Mouse (Mus musculus): ENCODE measurements at regions not wholly inside any gene's neighbourhood (a gene's known extent, or its start where the extent isn't known, plus 50 kb on each side); places are given as distances from the start of the nearest gene placed in this dataset.
"Not testable (repeated sequence)": the region's sequence is repeated elsewhere in the genome, so short reads cannot be mapped to it uniquely, and the experiment has no call there.

- H3K27ac ChIP-seq = no peak overlapping the region
- no peak overlapping the region for H3K9ac ChIP-seq
- ATAC-seq (ENCODE audit: low FRiP score) = no peak
- H3K4me3 ChIP-seq = no peak overlapping the region
- H3K4me1 ChIP-seq = no peaks in the 10 kb centered on the region
- no peaks in the 10 kb centered on the region for H3K36me3 ChIP-seq
- WGBS = 90% methylated on average over 8 of the region's 8 CpGs
- no peaks in the 10 kb centered on the region for H3K27me3 ChIP-seq
- peaks cover 7% of the 10 kb centered on the region; the same call in 1 of the 2 replicates for H3K9me3 ChIP-seq (replicated peaks)
- H3K4me2 ChIP-seq (replicated peaks) = no peak overlapping the region
Measured at GRCm38 (mm10) chr13:98438206-98438605, 53.6 kb downstream of the Gm10320 start.

GRCm38 (mm10) chr13:98436961-98437360, 54.8 kb downstream of the Gm10320 start:
- H3K36me3 ChIP-seq = no peaks in the 10 kb centered on the region
- H3K4me2 ChIP-seq (replicated peaks) = no peak overlapping the region
- no peaks in the 10 kb centered on the region for H3K27me3 ChIP-seq
- H3K9me3 ChIP-seq (replicated peaks) = no peaks in the 10 kb centered on the region
- H3K4me3 ChIP-seq = no peak overlapping the region
- no peak overlapping the region for H3K9ac ChIP-seq
- no peaks in the 10 kb centered on the region for H3K4me1 ChIP-seq
- ATAC-seq (ENCODE audit: low FRiP score) = no peak
- 72% methylated on average over 8 of the region's 8 CpGs for WGBS
- no peak overlapping the region for H3K27ac ChIP-seq

GRCm38 (mm10) chr13:98435245-98435975, 56.4 kb downstream of the Gm10320 start:
- no peak overlapping the region for H3K27ac ChIP-seq
- peaks cover 11% of the 10 kb centered on the region for H3K27me3 ChIP-seq
- H3K9me3 ChIP-seq (replicated peaks) = no peaks in the 10 kb centered on the region
- no peak overlapping the region for H3K4me2 ChIP-seq (replicated peaks)
- 89% methylated on average over 8 of the region's 8 CpGs for WGBS
- H3K9ac ChIP-seq = no peak overlapping the region
- H3K36me3 ChIP-seq = no peaks in the 10 kb centered on the region
- ATAC-seq (ENCODE audit: low FRiP score) = no peak
- H3K4me1 ChIP-seq = no peaks in the 10 kb centered on the region
- no peak overlapping the region for H3K4me3 ChIP-seq

GRCm38 (mm10) chr13:98429851-98430250, 62.0 kb downstream of the Gm10320 start:
- H3K36me3 ChIP-seq = no peaks in the 10 kb centered on the region
- 24% methylated on average over 21 of the region's 21 CpGs for WGBS
- peak overlapping the region; percentile 32 for H3K4me2 ChIP-seq (replicated peaks)
- H3K4me1 ChIP-seq = peaks cover 7% of the 10 kb centered on the region; the same call in 1 of the 2 replicates
- no peak overlapping the region for H3K4me3 ChIP-seq
- peaks cover 34% of the 10 kb centered on the region for H3K27me3 ChIP-seq
- H3K9me3 ChIP-seq (replicated peaks) = no peaks in the 10 kb centered on the region
- no peak overlapping the region for H3K27ac ChIP-seq
- no peak for ATAC-seq (ENCODE audit: low FRiP score)
- H3K9ac ChIP-seq = no peak overlapping the region

- H3K36me3 ChIP-seq; ATAC-seq (ENCODE audit: low FRiP score); H3K4me1 ChIP-seq; H3K27ac ChIP-seq; H3K9ac ChIP-seq; H3K9me3 ChIP-seq (replicated peaks); H3K4me3 ChIP-seq: not testable (repeated sequence)
- Histone ChIP-seq H3K27me3 (peaks cover 34% of the 10 kb centered on the region), H3K4me2 (replicated peaks) (peak overlapping the region; percentile 41)
- 11% methylated on average over 16 of the region's 16 CpGs for WGBS
Measured at GRCm38 (mm10) chr13:98427660-98428059, 64.1 kb downstream of the Gm10320 start.

- Histone ChIP-seq H3K9ac (no peak overlapping the region), H3K36me3 (no peaks in the 10 kb centered on the region), H3K4me3 (no peak overlapping the region), H3K27me3 (peaks cover 18% of the 10 kb centered on the region), H3K9me3 (replicated peaks) (no peaks in the 10 kb centered on the region), H3K4me1 (peaks cover 4% of the 10 kb centered on the region; the same call in 1 of the 2 replicates), H3K27ac (no peak overlapping the region), H3K4me2 (replicated peaks) (no peak overlapping the region)
- WGBS = 89% methylated on average over 7 of the region's 7 CpGs
- ATAC-seq (ENCODE audit: low FRiP score) = no peak
Measured at GRCm38 (mm10) chr13:98425026-98425425, 66.8 kb downstream of the Gm10320 start.

- 89% methylated on average over 12 of the region's 12 CpGs for WGBS
- Histone ChIP-seq H3K9ac (no peak overlapping the region), H3K4me2 (replicated peaks) (no peak overlapping the region), H3K27ac (no peak overlapping the region), H3K27me3 (peaks cover 10% of the 10 kb centered on the region), H3K4me1 (no peaks in the 10 kb centered on the region), H3K36me3 (no peaks in the 10 kb centered on the region), H3K4me3 (no peak overlapping the region), H3K9me3 (replicated peaks) (no peaks in the 10 kb centered on the region)
- ATAC-seq (ENCODE audit: low FRiP score) = no peak
Measured at GRCm38 (mm10) chr13:98424000-98424399, 67.8 kb downstream of the Gm10320 start.

GRCm38 (mm10) chr13:98420419-98421043, 66.5 kb downstream of the Foxd1 start:
- ATAC-seq (ENCODE audit: low FRiP score) = no peak
- no peak overlapping the region for H3K27ac ChIP-seq

GRCm38 (mm10) chr13:98417736-98418135, 63.7 kb downstream of the Foxd1 start:
- no peak overlapping the region for H3K9ac ChIP-seq
- H3K27me3 ChIP-seq = no peaks in the 10 kb centered on the region
- no peak for ATAC-seq (ENCODE audit: low FRiP score)
- 89% methylated on average over 4 of the region's 4 CpGs for WGBS
- no peaks in the 10 kb centered on the region for H3K9me3 ChIP-seq (replicated peaks)
- H3K4me3 ChIP-seq = no peak overlapping the region
- no peak overlapping the region for H3K4me2 ChIP-seq (replicated peaks)
- H3K27ac ChIP-seq = no peak overlapping the region
- no peaks in the 10 kb centered on the region for H3K36me3 ChIP-seq
- H3K4me1 ChIP-seq = no peaks in the 10 kb centered on the region

More at GRCm38 (mm10) chr13:98420419-98421043, 66.5 kb downstream of the Foxd1 start:
- H3K27me3 ChIP-seq = no peaks in the 10 kb centered on the region
- no peak overlapping the region for H3K9ac ChIP-seq
- H3K4me1 ChIP-seq = no peaks in the 10 kb centered on the region
- no peaks in the 10 kb centered on the region for H3K9me3 ChIP-seq (replicated peaks)
- no peaks in the 10 kb centered on the region for H3K36me3 ChIP-seq
- no peak overlapping the region for H3K4me2 ChIP-seq (replicated peaks)
- WGBS = 81% methylated on average over 15 of the region's 15 CpGs
- no peak overlapping the region for H3K4me3 ChIP-seq

- Histone ChIP-seq H3K27ac (no peak overlapping the region), H3K4me2 (replicated peaks) (no peak overlapping the region), H3K9ac (no peak overlapping the region), H3K4me1 (no peaks in the 10 kb centered on the region), H3K27me3 (no peaks in the 10 kb centered on the region), H3K4me3 (no peak overlapping the region), H3K36me3 (no peaks in the 10 kb centered on the region), H3K9me3 (replicated peaks) (no peaks in the 10 kb centered on the region)
- ATAC-seq (ENCODE audit: low FRiP score) = no peak
- 93% methylated on average over 6 of the region's 6 CpGs for WGBS
Measured at GRCm38 (mm10) chr13:98416457-98416856, 62.4 kb downstream of the Foxd1 start.

- no peak overlapping the region for H3K4me2 ChIP-seq (replicated peaks)
- no peaks in the 10 kb centered on the region for H3K27me3 ChIP-seq
- no peak for ATAC-seq (ENCODE audit: low FRiP score)
- no peaks in the 10 kb centered on the region for H3K9me3 ChIP-seq (replicated peaks)
- H3K4me3 ChIP-seq = no peak overlapping the region
- H3K27ac ChIP-seq = no peak overlapping the region
- H3K4me1 ChIP-seq = no peaks in the 10 kb centered on the region
- no peaks in the 10 kb centered on the region for H3K36me3 ChIP-seq
- no peak overlapping the region for H3K9ac ChIP-seq
- WGBS = 83% methylated on average over 3 of the region's 3 CpGs
Measured at GRCm38 (mm10) chr13:98414851-98415250, 60.8 kb downstream of the Foxd1 start.

- Histone ChIP-seq H3K4me2 (replicated peaks) (no peak overlapping the region), H3K9ac (no peak overlapping the region), H3K27me3 (no peaks in the 10 kb centered on the region), H3K27ac (no peak overlapping the region), H3K36me3 (no peaks in the 10 kb centered on the region), H3K4me1 (no peaks in the 10 kb centered on the region), H3K9me3 (replicated peaks) (no peaks in the 10 kb centered on the region), H3K4me3 (no peak overlapping the region)
- no peak for ATAC-seq (ENCODE audit: low FRiP score)
- 67% methylated on average over 4 of the region's 4 CpGs for WGBS
Measured at GRCm38 (mm10) chr13:98413233-98413632, 59.2 kb downstream of the Foxd1 start.

Data from hindbrain, embryonic 12.5 days (tissue).